Mouse (Mus musculus) MEL (cell line): ENCODE data around the gene Rbfox2. TPM values are rescaled to one million over a fixed set of nuclear protein-coding genes. Genes with fewer than 3 reads are reported as not detected.
A peak's percentile ranks its signal among the peaks of the same experiment; 100 is the strongest.

Experiments used
- DNase-seq: peaks from one replicate; pipeline ENCODE4 v3.0.0; 2011; ENCODE audit warnings: low read depth, low spot score
- H3K27ac ChIP-seq: 2 replicates; pipeline ENCODE4 v1.5.1; 2012; ENCODE audit warnings: low read depth, mild to moderate bottlenecking, control low read depth, low read length, moderate library complexity; ENCODE audit not compliant: control insufficient read depth
- H3K27me3 ChIP-seq, 2 experiments: fragments of 150-350 bp in 1 of 2; sonication (generic) in 1 of 2; 2 replicates each; pipeline ENCODE4 v1.6.1; 2012; ENCODE audit warnings: low read length in 2 of 2, mild to moderate bottlenecking in 2 of 2, improper control_type of control experiment in 1 of 2, moderate library complexity in 1 of 2; ENCODE audit not compliant: insufficient read depth in 2 of 2, control insufficient read depth in 1 of 2
- H3K36me3 ChIP-seq, 2 experiments: 2 replicates each; pipeline ENCODE4 v1.6.1; 2012 to 2014; ENCODE audit warnings: low read length in 2 of 2, improper control_type of control experiment in 1 of 2, inconsistent platforms in 1 of 2, mild to moderate bottlenecking in 1 of 2; ENCODE audit not compliant: insufficient read depth in 2 of 2, control insufficient read depth in 1 of 2
- H3K4me1 ChIP-seq, 2 experiments: fragments of 150-350 bp in 1 of 2; sonication (generic) in 1 of 2; 2 replicates each; pipeline ENCODE4 v1.6.1; 2012; ENCODE audit warnings: low read length in 2 of 2, improper control_type of control experiment in 1 of 2, mild to moderate bottlenecking in 1 of 2; ENCODE audit not compliant: insufficient read depth in 2 of 2, control insufficient read depth in 1 of 2
- H3K4me3 ChIP-seq, 2 experiments: fragments of 150-350 bp in 1 of 2; sonication (generic) in 1 of 2; 2 replicates each; pipeline ENCODE4 v1.5.1; 2012; ENCODE audit warnings: low read depth in 2 of 2, low read length in 2 of 2, mild to moderate bottlenecking in 2 of 2, moderate library complexity in 2 of 2, control low read depth in 1 of 2, improper control_type of control experiment in 1 of 2; ENCODE audit not compliant: control insufficient read depth in 1 of 2, insufficient read depth in 1 of 2
- H3K79me2 ChIP-seq: 2 replicates; pipeline ENCODE4 v1.6.1; 2012; ENCODE audit warnings: mild to moderate bottlenecking, low read length, moderate library complexity; ENCODE audit not compliant: control insufficient read depth, poor library complexity, insufficient read depth
- H3K9ac ChIP-seq: 2 replicates; pipeline ENCODE4 v1.6.1; 2012; ENCODE audit warnings: low read depth, mild to moderate bottlenecking, control low read depth, low read length, moderate library complexity; ENCODE audit not compliant: control insufficient read depth, poor library complexity, severe bottlenecking
- H3K9me3 ChIP-seq: fragments of 150-350 bp; sonication (generic); replicated peaks from 2 replicates; pipeline ENCODE4 v1.6.1; 2012; ENCODE audit warnings: mild to moderate bottlenecking, low read length, improper control_type of control experiment, moderate library complexity; ENCODE audit not compliant: insufficient read depth
- BHLHE40 ChIP-seq: IDR thresholded peaks from 2 replicates; pipeline ENCODE4 v1.6.1; 2012; ENCODE audit warnings: low read depth, mild to moderate bottlenecking, inconsistent platforms, low read length, improper control_type of control experiment, borderline replicate concordance
- CHD1 ChIP-seq: IDR thresholded peaks from 2 replicates; pipeline ENCODE4 v1.6.1; 2012; ENCODE audit warnings: low read depth, mild to moderate bottlenecking, inconsistent platforms, low read length, improper control_type of control experiment
- CTCF ChIP-seq, 3 experiments: IDR thresholded peaks in 2 of 3; conservative IDR thresholded peaks in 1 of 3; 2 replicates each; pipeline ENCODE4 v1.5.1; 2011 to 2012; ENCODE audit warnings: low read length in 3 of 3, low read depth in 2 of 3, mild to moderate bottlenecking in 2 of 3, improper control_type of control experiment in 1 of 3, inconsistent platforms in 1 of 3, mixed read lengths in 1 of 3, moderate library complexity in 1 of 3; ENCODE audit not compliant: control insufficient read depth in 1 of 3, insufficient read depth in 1 of 3, poor library complexity in 1 of 3, severe bottlenecking in 1 of 3
- EP300 ChIP-seq, 2 experiments: IDR thresholded peaks; 2 replicates each; pipeline ENCODE4 v1.6.1; 2011; ENCODE audit warnings: improper control_type of control experiment in 2 of 2, low read length in 2 of 2, low read depth in 1 of 2, mild to moderate bottlenecking in 1 of 2
- GATA1 ChIP-seq: IDR thresholded peaks from 2 replicates; pipeline ENCODE4 v1.6.1; 2011; ENCODE audit warnings: low read depth, low read length, improper control_type of control experiment
- MAFK ChIP-seq: IDR thresholded peaks from 2 replicates; pipeline ENCODE4 v1.6.1; 2011; ENCODE audit warnings: low read depth, mild to moderate bottlenecking, low read length, improper control_type of control experiment, borderline replicate concordance
- MEF2A ChIP-seq: IDR thresholded peaks from 2 replicates; pipeline ENCODE4 v1.6.1; 2014; ENCODE audit warnings: low read depth, mild to moderate bottlenecking, inconsistent platforms, low read length, improper control_type of control experiment; ENCODE audit not compliant: poor library complexity, insufficient replicate concordance, severe bottlenecking; ENCODE audit errors: extremely low read depth
- MYC ChIP-seq: IDR thresholded peaks from 2 replicates; pipeline ENCODE4 v1.6.1; 2011; ENCODE audit warnings: low read depth, mild to moderate bottlenecking, low read length, improper control_type of control experiment, moderate library complexity
- NRF1 ChIP-seq: IDR thresholded peaks from 2 replicates; pipeline ENCODE4 v1.6.1; 2014; ENCODE audit warnings: low read depth, mild to moderate bottlenecking, inconsistent platforms, low read length, improper control_type of control experiment, moderate library complexity; ENCODE audit not compliant: poor library complexity, insufficient read depth, severe bottlenecking
- POLR2A ChIP-seq, 2 experiments: IDR thresholded peaks; 2 replicates each; pipeline ENCODE4 v1.6.1; 2011 to 2012; ENCODE audit warnings: low read length in 2 of 2, mild to moderate bottlenecking in 2 of 2, control low read depth in 1 of 2, improper control_type of control experiment in 1 of 2, low read depth in 1 of 2, moderate library complexity in 1 of 2; ENCODE audit not compliant: control insufficient read depth in 1 of 2, insufficient read depth in 1 of 2, poor library complexity in 1 of 2
- POLR2AphosphoS2 ChIP-seq: IDR thresholded peaks from 2 replicates; pipeline ENCODE4 v1.6.1; 2011; ENCODE audit warnings: low read length, improper control_type of control experiment
- POLR2AphosphoS5 ChIP-seq: IDR thresholded peaks from 2 replicates; pipeline ENCODE4 v1.6.1; 2012; ENCODE audit warnings: low read depth, borderline replicate concordance, mild to moderate bottlenecking, inconsistent platforms, low read length, moderate library complexity, mixed read lengths
- RCOR1 ChIP-seq: IDR thresholded peaks from 2 replicates; pipeline ENCODE4 v1.6.1; 2012; ENCODE audit warnings: low read depth, mild to moderate bottlenecking, inconsistent platforms, low read length, improper control_type of control experiment
- SIN3A ChIP-seq: IDR thresholded peaks from 2 replicates; pipeline ENCODE4 v1.6.1; 2012; ENCODE audit warnings: low read length, improper control_type of control experiment, inconsistent platforms
- SMC3 ChIP-seq: IDR thresholded peaks from 2 replicates; pipeline ENCODE4 v1.6.1; 2011; ENCODE audit warnings: low read depth, low read length, improper control_type of control experiment
- TAL1 ChIP-seq: IDR thresholded peaks from 2 replicates; pipeline ENCODE4 v1.6.1; 2012; ENCODE audit warnings: mild to moderate bottlenecking, inconsistent platforms, low read length, moderate library complexity, mixed read lengths
- USF1 ChIP-seq: IDR thresholded peaks from 2 replicates; pipeline ENCODE4 v1.6.1; 2014; ENCODE audit warnings: low read depth, mild to moderate bottlenecking, inconsistent platforms, low read length, improper control_type of control experiment, moderate library complexity
- USF2 ChIP-seq, 2 experiments: IDR thresholded peaks; 2 replicates each; pipeline ENCODE4 v1.6.1; 2011 to 2012; ENCODE audit warnings: improper control_type of control experiment in 2 of 2, low read length in 2 of 2, borderline replicate concordance in 1 of 2, inconsistent platforms in 1 of 2, low read depth in 1 of 2, mild to moderate bottlenecking in 1 of 2; ENCODE audit not compliant: insufficient read depth in 1 of 2
- ZKSCAN1 ChIP-seq: IDR thresholded peaks from 2 replicates; pipeline ENCODE4 v1.6.1; 2012; ENCODE audit warnings: low read depth, mild to moderate bottlenecking, inconsistent platforms, low read length, improper control_type of control experiment, moderate library complexity
- ZMIZ1 ChIP-seq: IDR thresholded peaks from 2 replicates; pipeline ENCODE4 v1.6.1; 2012; ENCODE audit warnings: low read depth, mild to moderate bottlenecking, inconsistent platforms, low read length, improper control_type of control experiment, moderate library complexity
- ZNF384 ChIP-seq: IDR thresholded peaks from 2 replicates; pipeline ENCODE4 v1.6.1; 2012; ENCODE audit warnings: low read depth, mild to moderate bottlenecking, inconsistent platforms, low read length, improper control_type of control experiment
- polyA plus RNA-seq, 2 experiments: library from polyadenylated mRNA; stranded (reverse) in 1 of 2; unstranded in 1 of 2; fragments of >175 nt in 1 of 2; fragments of >200 nt in 1 of 2; gene quantifications; 2 replicates each; pipeline versions ENCODE4 v1.2.1 to v1.2.4; 2012; ENCODE audit warnings: low replicate concordance in 2 of 2, low read depth in 1 of 2; ENCODE audit not compliant: insufficient read length in 2 of 2, insufficient read depth in 1 of 2, missing spikeins in 1 of 2
- total RNA-seq: library from RNA; depleted of rRNA; stranded (reverse); fragments of 300-350 nt; gene quantifications from 2 replicates; pipeline ENCODE4 v1.2.3, GENCODE M21; 2012

Rbfox2 gene
- total and polyA plus RNA-seq, 3 experiments: 3.4 to 6.0 TPM; not detected in 1

DNA sequence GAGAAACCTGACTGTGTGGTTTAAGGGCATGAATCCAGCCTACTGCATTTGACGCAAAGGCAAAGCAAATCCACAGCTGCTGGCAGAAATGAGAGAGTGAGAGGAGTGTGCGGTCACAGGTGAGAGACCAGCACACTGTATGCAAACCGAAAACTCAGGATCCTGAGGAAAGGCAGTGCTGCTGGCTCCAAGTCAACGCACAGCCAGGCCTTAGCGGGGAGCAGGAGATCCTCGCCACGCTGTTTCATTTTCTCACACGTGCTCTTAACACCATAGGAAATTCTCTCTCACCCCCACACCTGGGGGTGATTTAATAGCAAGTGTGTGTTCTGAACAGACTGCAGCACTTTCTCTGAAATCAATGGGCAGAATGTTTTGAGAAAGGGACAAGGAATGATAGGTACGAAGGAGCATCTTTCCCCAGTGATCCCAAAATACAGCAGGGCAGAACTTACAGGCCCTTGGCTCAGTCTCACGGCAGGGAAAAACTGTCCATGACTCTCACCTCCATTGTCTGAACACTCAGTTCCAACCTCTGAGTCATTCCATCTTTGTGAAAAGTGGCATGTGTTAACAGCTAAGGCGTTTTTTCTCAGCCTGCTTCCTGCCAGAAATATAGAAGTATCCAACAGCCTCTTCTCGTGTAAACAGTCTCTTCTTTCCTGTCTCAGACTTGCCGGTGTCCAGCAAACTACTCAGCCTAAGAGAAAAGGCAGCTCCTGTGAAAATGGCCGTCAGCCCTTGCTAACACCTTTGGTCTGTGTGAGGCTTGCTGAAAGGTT is 114.5 kb downstream of the Rbfox2 start:
- no peak overlapping the region for H3K27ac ChIP-seq
- no peak overlapping the region for H3K4me3 ChIP-seq
- H3K9me3 ChIP-seq: no peaks in the 10 kb centered on the region
- DNase-seq: no peak
- H3K9ac ChIP-seq: no peak overlapping the region
- H3K79me2 ChIP-seq: no peaks in the 10 kb centered on the region
- TF ChIP-seq GATA1 (no peak), USF2 (IDR thresholded peaks at IDR 0.05; ENCODE audit: borderline replicate concordance in 1 of 2, insufficient read depth in 1 of 2, low read depth in 1 of 2, low read length in 2 of 2) (no peak), CHD1 (no peak), POLR2AphosphoS5 (no peak), POLR2AphosphoS2 (no peak), SMC3 (no peak), MEF2A (no peak)
- no peaks in the 10 kb centered on the region; a peak in 1 of 4 replicates for H3K4me1 ChIP-seq
- H3K36me3 ChIP-seq: no peaks in the 10 kb centered on the region
- no peaks in the 10 kb centered on the region for H3K27me3 ChIP-seq

GRCm38 (mm10) chr15:77186096-77186495 is 120.7 kb downstream of the Rbfox2 start:
- Histone ChIP-seq H3K4me1 (no peaks in the 10 kb centered on the region), H3K27me3 (no peaks in the 10 kb centered on the region), H3K9me3 (no peaks in the 10 kb centered on the region), H3K9ac (no peak overlapping the region), H3K27ac (no peak overlapping the region), H3K36me3 (no peaks in the 10 kb centered on the region), H3K79me2 (no peaks in the 10 kb centered on the region), H3K4me3 (no peak overlapping the region)
- TF ChIP-seq MAFK (no peak), CTCF (IDR thresholded peaks at IDR 0.05 in 2 of 3, conservative IDR thresholded peaks at IDR 0.05 in 1 of 3; ENCODE audit: control insufficient read depth in 1 of 3, insufficient read depth in 1 of 3, low read depth in 2 of 3, low read length in 3 of 3, poor library complexity in 1 of 3, severe bottlenecking in 1 of 3) (peak in 2 of 3 experiments; percentile 7 to 16; a peak in 1 of 6 replicates)
- DNase-seq: peak; percentile 13

- Histone ChIP-seq H3K9ac (no peak overlapping the region), H3K36me3 (no peaks in the 10 kb centered on the region), H3K9me3 (no peaks in the 10 kb centered on the region), H3K4me3 (no peak overlapping the region), H3K27me3 (no peaks in the 10 kb centered on the region), H3K4me1 (no peaks in the 10 kb centered on the region), H3K27ac (no peak overlapping the region), H3K79me2 (no peaks in the 10 kb centered on the region)
- DNase-seq: no peak
- TF ChIP-seq ZMIZ1: no peak
- no peak for TF ChIP-seq MYC
- no peak for TF ChIP-seq ZKSCAN1
- TF ChIP-seq EP300 (IDR thresholded peaks at IDR 0.05; ENCODE audit: low read depth in 1 of 2, low read length in 2 of 2): no peak
- TF ChIP-seq NRF1: no peak
- TF ChIP-seq MAFK: no peak
- no peak for TF ChIP-seq CHD1
- no peak for TF ChIP-seq POLR2AphosphoS2
- no peak for TF ChIP-seq TAL1
- TF ChIP-seq POLR2A (IDR thresholded peaks at IDR 0.05; ENCODE audit: control insufficient read depth in 1 of 2, insufficient read depth in 1 of 2, low read depth in 1 of 2, low read length in 2 of 2, poor library complexity in 1 of 2): no peak
- no peak for TF ChIP-seq USF1
- no peak for TF ChIP-seq ZNF384
- no peak for TF ChIP-seq MEF2A
- no peak for TF ChIP-seq RCOR1
- TF ChIP-seq SIN3A: no peak
- TF ChIP-seq BHLHE40: no peak
- TF ChIP-seq, all 39 proteins: peak for 0
Observed at GRCm38 (mm10) chr15:77185614-77186013, 121.2 kb downstream of the Rbfox2 start.
